Mouse (Mus musculus) heart, embryonic 16.5 days (tissue): ENCODE measurements around the gene Smyd5. TPM values are rescaled to one million over a fixed set of nuclear protein-coding genes. Genes with fewer than 3 reads are reported as not detected.

Experiments
- ATAC-seq: fragments of 200-750 bp; cut with Nextera tagmentation; replicated peaks from 2 replicates; pipeline ENCODE4 v1.8.0; 2017; ENCODE audit warnings: moderate number of reproducible peaks; ENCODE audit not compliant: insufficient read depth, low FRiP score; ENCODE audit errors: extremely low read depth
- H3K27ac ChIP-seq: fragments of 300-500 bp; sonication (generic); 2 replicates; pipeline ENCODE4 v1.5.1; 2014; ENCODE audit warnings: mild to moderate bottlenecking, low read length, control low read depth, moderate library complexity
- H3K27me3 ChIP-seq: fragments of 300-500 bp; sonication (generic); 2 replicates; pipeline ENCODE4 v1.6.1; 2014; ENCODE audit warnings: low read length, mixed read lengths; ENCODE audit not compliant: control insufficient read depth, insufficient read depth
- H3K36me3 ChIP-seq: fragments of 300-500 bp; sonication (generic); 2 replicates; pipeline ENCODE4 v1.6.1; 2014; ENCODE audit not compliant: control insufficient read depth, insufficient read depth
- H3K4me1 ChIP-seq: fragments of 300-500 bp; sonication (generic); 2 replicates; pipeline ENCODE4 v1.6.1; 2014; ENCODE audit warnings: low read length, mixed read lengths; ENCODE audit not compliant: control insufficient read depth, insufficient read depth
- H3K4me2 ChIP-seq: fragments of 300-500 bp; sonication (generic); 2 replicates; pipeline ENCODE4 v1.6.1; 2014; ENCODE audit warnings: low read depth, mild to moderate bottlenecking, control low read depth, low read length
- H3K4me3 ChIP-seq: fragments of 300-500 bp; sonication (generic); 2 replicates; pipeline ENCODE4 v1.5.1; 2014; ENCODE audit warnings: mild to moderate bottlenecking, control low read depth, low read length
- H3K9ac ChIP-seq: fragments of 300-500 bp; sonication (generic); 2 replicates; pipeline ENCODE4 v1.6.1; 2014; ENCODE audit warnings: low read length, control low read depth
- H3K9me3 ChIP-seq: fragments of 300-500 bp; sonication (generic); replicated peaks from 2 replicates; pipeline ENCODE4 v1.6.1; 2016; ENCODE audit warnings: low read length; ENCODE audit not compliant: control insufficient read depth
- WGBS: fragments of 180-500 bp; shearing (Covaris S2); extraction: QIAGEN DNeasy Blood & Tissue Kit; methylation state at CpG from one replicate; pipeline ENCODE4 v1.1.7; 2014; 5-methylcytosine and 5-hydroxymethylcytosine counted together
- polyA plus RNA-seq: library from polyadenylated mRNA; unstranded; fragments of >200 nt; fragmentation: Nextera tagmentation; extraction: Ambion mirVana; gene quantifications from 2 replicates; pipeline ENCODE4 v1.2.1, GENCODE M21; 2015

The Smyd5 gene
- polyA plus RNA-seq, 1 experiment from 2014 or later = 35.0 TPM

DNA sequence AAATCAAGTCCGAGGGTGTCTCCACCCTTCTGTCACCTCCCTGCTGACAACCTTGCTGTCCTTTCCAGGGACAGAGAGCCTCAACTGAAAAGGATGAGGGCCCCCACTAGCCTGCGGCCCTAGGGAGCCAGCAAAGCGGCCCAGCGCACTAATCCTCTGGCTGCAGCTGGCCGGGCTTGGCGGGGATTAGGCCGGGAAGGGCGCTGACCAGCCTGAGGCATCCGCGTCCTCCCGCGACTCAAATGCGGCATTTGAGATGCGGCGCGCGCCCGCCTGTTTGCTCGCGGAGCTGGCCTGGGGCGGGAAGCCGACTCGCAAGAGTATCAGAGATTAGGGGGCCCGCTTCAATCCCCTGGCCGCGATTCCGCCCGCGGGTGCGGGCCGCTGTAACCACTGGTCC is 22.8 kb upstream of the Smyd5 start:
- H3K4me3 ChIP-seq = peak overlapping the region; percentile 29
- peak overlapping the region; percentile 59 for H3K9ac ChIP-seq

GRCm38 (mm10) chr6:85410771-85411273 is 21.0 kb upstream of the Smyd5 start:
- Histone ChIP-seq H3K4me3 (no peak overlapping the region), H3K4me1 (0 out of 2 replicates have a peak, but pooled peaks cover 5% of the 10 kb centered on the region), H3K4me2 (no peak overlapping the region), H3K27ac (no peak overlapping the region), H3K9me3 (no peaks in the 10 kb centered on the region), H3K9ac (no peak overlapping the region), H3K36me3 (no peaks in the 10 kb centered on the region), H3K27me3 (peaks cover 35% of the 10 kb centered on the region)
- peak; percentile 72 for ATAC-seq
- 12% methylated on average over 13 of the region's 13 CpGs for WGBS

More for the DNA sequence above, 22.8 kb upstream of the Smyd5 start:
- Histone ChIP-seq H3K4me2 (peak overlapping the region; percentile 50), H3K27me3 (peaks cover 35% of the 10 kb centered on the region), H3K9me3 (no peaks in the 10 kb centered on the region), H3K36me3 (no peaks in the 10 kb centered on the region), H3K27ac (no peak overlapping the region), H3K4me1 (0 out of 2 replicates have a peak, but pooled peaks cover 5% of the 10 kb centered on the region)
- no peak for ATAC-seq
- WGBS = 2% methylated on average over 31 of the region's 31 CpGs

DNA sequence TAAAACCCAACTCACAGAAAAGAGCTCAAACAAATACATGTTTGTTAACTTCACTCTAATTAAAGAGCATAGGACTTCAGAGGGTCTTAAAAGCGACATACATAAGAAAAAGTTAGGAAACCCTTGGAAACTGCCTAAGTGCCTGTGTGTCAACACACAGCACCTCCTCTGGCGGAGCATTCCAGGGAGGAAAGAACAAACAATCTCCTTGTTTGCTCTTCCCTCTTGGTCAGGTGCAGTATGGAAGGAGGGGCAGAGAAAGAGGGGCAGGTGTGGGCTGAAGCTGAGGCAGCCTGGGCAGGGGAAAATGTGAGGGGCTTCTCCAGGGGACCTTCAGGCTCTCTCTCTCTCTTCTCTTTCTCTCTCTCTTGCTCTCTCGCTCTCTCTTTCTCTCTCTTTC is 16.0 kb upstream of the Smyd5 start:
- Histone ChIP-seq H3K4me1 (no peaks in the 10 kb centered on the region), H3K36me3 (no peaks in the 10 kb centered on the region), H3K27me3 (peaks cover 3% of the 10 kb centered on the region; the same call in 1 of the 2 replicates), H3K9ac (no peak overlapping the region), H3K4me3 (no peak overlapping the region), H3K27ac (no peak overlapping the region), H3K4me2 (no peak overlapping the region), H3K9me3 (no peaks in the 10 kb centered on the region)
- WGBS = 51% methylated on average over 3 of the region's 3 CpGs
- ATAC-seq = no peak

GRCm38 (mm10) chr6:85419150-85419549 is 12.6 kb upstream of the Smyd5 start:
- H3K4me1 ChIP-seq = peaks cover 3% of the 10 kb centered on the region; the same call in 1 of the 2 replicates
- WGBS = 79% methylated on average over 2 of the region's 2 CpGs
- no peak overlapping the region for H3K27ac ChIP-seq
- no peaks in the 10 kb centered on the region for H3K9me3 ChIP-seq
- H3K27me3 ChIP-seq = peaks cover 18% of the 10 kb centered on the region
- H3K4me3 ChIP-seq = no peak overlapping the region
- no peaks in the 10 kb centered on the region for H3K36me3 ChIP-seq
- H3K9ac ChIP-seq = no peak overlapping the region
- no peak overlapping the region for H3K4me2 ChIP-seq
- no peak for ATAC-seq

DNA sequence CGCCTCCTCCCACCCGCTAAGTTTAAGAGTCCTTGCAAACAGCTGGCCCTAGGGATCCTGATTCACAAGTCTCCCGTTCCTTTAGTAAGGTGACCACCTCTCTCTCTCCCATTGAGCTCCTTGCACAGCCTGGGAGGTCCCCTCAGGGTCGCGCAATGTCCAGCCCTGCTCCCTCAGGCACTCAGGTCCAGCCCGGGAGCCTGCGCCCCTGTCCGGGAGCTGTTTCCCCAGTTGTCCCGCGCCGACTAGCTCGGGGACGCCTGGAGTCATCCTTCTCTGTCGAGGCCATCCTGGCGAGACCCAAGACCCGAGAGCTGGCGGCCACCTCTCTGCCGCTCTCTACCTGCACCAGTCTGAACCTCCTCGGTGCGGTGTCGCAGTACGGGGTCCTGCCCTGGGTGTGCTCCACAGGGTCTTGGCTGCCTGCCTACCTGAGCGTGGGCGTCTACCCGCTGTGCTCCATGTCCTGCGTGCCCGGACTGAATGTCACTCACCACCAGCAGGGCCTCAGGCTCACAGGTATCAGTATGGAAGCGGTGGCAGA is 7.9 kb upstream of the Smyd5 start, which contains the start of gene Noto:
Noto (plus strand) TSS at position 51 of the 544 bp plus-strand sequence.
- no peaks in the 10 kb centered on the region for H3K36me3 ChIP-seq
- H3K27me3 ChIP-seq = peaks cover 19% of the 10 kb centered on the region
- peak within 1 kb of the TSS; percentile 27; the same call in 1 of the 2 replicates for H3K4me2 ChIP-seq
- H3K9me3 ChIP-seq = no peaks in the 10 kb centered on the region
- H3K27ac ChIP-seq = no peak within 1 kb of the TSS
- H3K9ac ChIP-seq = no peak within 1 kb of the TSS; the same call in 1 of the 2 replicates
- no peak within 1 kb of the TSS; the same call in 1 of the 2 replicates for H3K4me3 ChIP-seq
- H3K4me1 ChIP-seq = peaks cover 3% of the 10 kb centered on the region; the same call in 1 of the 2 replicates
- WGBS = 10% methylated on average over 28 of the region's 28 CpGs
- ATAC-seq = no peak; the same call in 1 of the 2 replicates

DNA sequence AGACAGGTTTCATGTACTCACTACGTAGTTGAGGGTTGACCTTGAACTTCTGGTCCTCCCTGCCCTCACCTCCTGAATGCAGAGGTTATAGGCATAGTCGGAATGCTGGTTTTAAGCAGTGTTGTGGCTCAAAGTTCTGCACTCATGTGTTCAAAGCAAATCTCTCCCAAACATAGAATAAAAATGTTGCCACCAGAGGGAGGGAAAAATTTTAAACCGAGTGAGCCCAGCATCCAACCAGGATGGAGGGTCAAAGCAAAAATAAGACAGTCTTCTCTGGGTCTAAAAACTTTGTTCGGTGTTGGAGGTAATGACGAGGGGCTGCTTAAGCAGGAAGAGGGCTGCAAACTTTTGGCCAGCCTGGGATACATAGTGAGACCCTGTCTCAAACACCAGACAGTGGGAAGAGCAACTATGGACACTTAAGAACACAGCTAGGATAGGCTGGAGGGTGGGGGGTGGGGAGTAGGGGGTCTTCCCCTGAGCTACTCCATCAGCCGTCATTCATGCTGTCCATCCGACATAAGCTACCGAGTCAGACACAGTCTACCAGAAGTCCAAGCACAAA is 431 bp upstream of the Smyd5 start:
- H3K27me3 ChIP-seq = peaks cover 3% of the 10 kb centered on the region
- H3K4me1 ChIP-seq = peaks cover 11% of the 10 kb centered on the region
- peak overlapping the region; percentile 97 for H3K4me3 ChIP-seq
- no peaks in the 10 kb centered on the region for H3K36me3 ChIP-seq
- H3K4me2 ChIP-seq = peak overlapping the region; percentile 81
- no peak overlapping the region for H3K27ac ChIP-seq
- H3K9me3 ChIP-seq = no peaks in the 10 kb centered on the region
- H3K9ac ChIP-seq = peak overlapping the region; percentile 92
- ATAC-seq = peak; percentile 24; the same call in 1 of the 2 replicates
- WGBS = 45% methylated on average over 8 of the region's 8 CpGs

DNA sequence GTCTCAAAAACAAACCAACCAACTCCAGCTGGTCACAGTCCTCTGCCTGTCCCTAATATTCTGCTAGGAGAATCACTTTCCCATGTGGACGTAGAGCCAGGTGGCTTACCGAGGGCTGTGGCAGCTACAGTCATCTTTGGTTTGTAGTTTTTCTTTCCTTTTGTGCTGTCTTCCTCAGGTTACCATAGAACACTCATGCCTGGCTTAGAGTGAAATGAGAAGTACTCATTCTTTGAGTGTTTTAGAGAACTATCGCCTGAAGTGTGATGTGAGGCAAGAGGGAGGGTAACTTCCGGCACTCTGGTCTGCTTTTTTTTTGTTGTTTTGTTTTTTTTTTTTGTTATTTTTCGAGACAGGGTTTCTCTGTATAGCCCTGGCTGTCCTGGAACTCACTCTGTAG is 2.1 kb downstream of the Smyd5 start:
- H3K9me3 ChIP-seq = no peaks in the 10 kb centered on the region
- H3K9ac ChIP-seq = no peak overlapping the region
- H3K4me3 ChIP-seq = no peak overlapping the region
- 76% methylated on average over 5 of the region's 5 CpGs for WGBS
- no peak overlapping the region for H3K27ac ChIP-seq
- no peak for ATAC-seq
- H3K36me3 ChIP-seq = peaks cover 5% of the 10 kb centered on the region; the same call in 1 of the 2 replicates
- H3K4me2 ChIP-seq = no peak overlapping the region
- H3K4me1 ChIP-seq = peaks cover 11% of the 10 kb centered on the region
- H3K27me3 ChIP-seq = no peaks in the 10 kb centered on the region

GRCm38 (mm10) chr6:85436204-85436603 is 4.4 kb downstream of the Smyd5 start:
- no peak for ATAC-seq
- H3K4me2 ChIP-seq = no peak overlapping the region
- no peak overlapping the region for H3K9ac ChIP-seq
- peaks cover 11% of the 10 kb centered on the region for H3K4me1 ChIP-seq
- H3K4me3 ChIP-seq = no peak overlapping the region
- H3K9me3 ChIP-seq = no peaks in the 10 kb centered on the region
- no peak overlapping the region for H3K27ac ChIP-seq
- 63% methylated on average over 1 of the region's 1 CpGs for WGBS
- H3K27me3 ChIP-seq = no peaks in the 10 kb centered on the region
- H3K36me3 ChIP-seq = peaks cover 15% of the 10 kb centered on the region

DNA sequence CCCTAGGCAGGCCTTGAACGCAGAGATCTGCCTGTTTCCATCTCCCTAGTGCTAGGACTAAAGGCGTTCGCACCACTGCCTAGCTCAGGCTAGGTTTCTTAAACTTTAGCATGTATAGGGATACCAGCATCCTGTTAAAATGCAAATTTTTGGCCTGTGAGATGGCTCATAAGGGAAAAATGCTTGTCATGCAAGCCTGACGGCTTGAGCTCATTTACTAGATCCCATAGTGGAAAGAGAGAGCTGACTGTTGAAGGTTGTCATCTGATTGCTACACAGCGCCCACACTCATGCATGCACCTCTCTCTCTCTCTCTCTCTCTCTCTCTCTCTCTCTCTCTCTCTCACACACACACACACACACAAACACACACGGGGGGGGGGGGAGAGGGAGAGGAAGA is 4.8 kb downstream of the Smyd5 start:
- Histone ChIP-seq H3K27me3 (no peaks in the 10 kb centered on the region), H3K9ac (no peak overlapping the region), H3K4me1 (peaks cover 8% of the 10 kb centered on the region), H3K4me3 (no peak overlapping the region), H3K9me3 (no peaks in the 10 kb centered on the region), H3K27ac (no peak overlapping the region), H3K36me3 (peaks cover 17% of the 10 kb centered on the region), H3K4me2 (no peak overlapping the region)
- no peak for ATAC-seq
- 78% methylated on average over 5 of the region's 6 CpGs for WGBS
